In genomic region chr2:160850360-160850759, GRCm38 (mm10) we compare ENCODE assay signal across 15 mouse cellular contexts. TPM values are rescaled to one million over a fixed set of nuclear protein-coding genes. Genes with fewer than 3 reads are reported as not detected.
"Had no signal": no experiment of that assay in that cellular context is flagged by ENCODE, and none has a peak within 500 bp of the region (broad histone marks: within the 10 kb centered on the region; RNA-seq: fewer than 3 reads in every experiment).

No protein-coding gene starts in this region.

- ATAC-seq: midbrain, embryonic 16.5 days had no signal

- H3K27ac ChIP-seq: kidney, postnatal 0 days; limb, embryonic 13.5 days; liver, embryonic 14.5 days; midbrain, embryonic 12.5 days; neural tube, embryonic 13.5 days; stomach, embryonic 15.5 days had no signal

- H3K4me3 ChIP-seq: limb, embryonic 13.5 days; midbrain, embryonic 12.5 days; neural tube, embryonic 13.5 days; stomach, embryonic 15.5 days had no signal

- H3K9ac ChIP-seq: limb, embryonic 13.5 days; liver, embryonic 14.5 days; lung, embryonic 14.5 days; midbrain, embryonic 12.5 days; neural tube, embryonic 13.5 days; stomach, embryonic 15.5 days had no signal

- H3K4me1 ChIP-seq: limb, embryonic 13.5 days; midbrain, embryonic 12.5 days; neural tube, embryonic 13.5 days; stomach, embryonic 15.5 days had no signal

- H3K4me2 ChIP-seq: limb, embryonic 13.5 days; lung, embryonic 14.5 days; midbrain, embryonic 12.5 days; neural tube, embryonic 13.5 days; stomach, embryonic 15.5 days had no signal

- H3K27me3 ChIP-seq: limb, embryonic 13.5 days; midbrain, embryonic 12.5 days; neural tube, embryonic 13.5 days; stomach, embryonic 15.5 days had no signal

- H3K9me3 ChIP-seq: limb, embryonic 13.5 days; midbrain, embryonic 12.5 days; neural tube, embryonic 13.5 days; stomach, embryonic 15.5 days had no signal

- DNase-seq: kidney, adult 9 months; left cerebral cortex, postnatal 4 days; lung, embryonic 14.5 days; lung, postnatal 14 days; right cerebral cortex, postnatal 14 days; thymus, adult 2 months; thymus, postnatal 25 days had no signal

- H3K36me3 ChIP-seq: limb, embryonic 13.5 days; midbrain, embryonic 12.5 days; neural tube, embryonic 13.5 days; stomach, embryonic 15.5 days had no signal

RNA-seq across cellular contexts. Expression of gene Lpin3, which starts 30.1 kb away (rescaled TPM):
- total RNA-seq: megakaryocyte-erythroid progenitor cell, adult 5-6 weeks had no signal
